Comparison of ENCODE assay signal across 14 mouse cellular contexts in the genomic region with DNA sequence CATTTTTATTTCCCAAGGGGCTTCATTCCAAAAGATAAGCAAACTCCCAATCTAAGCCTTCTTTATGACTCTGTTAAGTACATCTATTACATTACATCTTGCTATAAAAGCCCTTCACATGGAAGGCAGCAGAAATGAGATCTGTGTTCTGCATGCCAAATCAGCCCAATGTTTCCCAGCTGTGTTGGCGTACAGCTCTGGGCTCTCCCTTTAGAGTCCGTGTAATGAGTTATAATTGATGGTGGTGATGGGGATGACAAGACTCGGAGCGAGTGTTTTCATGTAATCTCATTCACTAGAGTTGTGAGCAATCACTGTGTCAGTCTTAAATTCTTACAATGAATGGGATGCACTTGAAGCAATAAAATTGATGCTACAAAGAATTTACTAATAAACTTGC. TPM values are rescaled to one million over a fixed set of nuclear protein-coding genes. Genes with fewer than 3 reads are reported as not detected.
DNase-seq lines count a peak whose midpoint lies in the region; ATAC-seq lines count a peak whose summit lies in the region.
"Had no signal": no experiment of that assay in that cellular context is flagged by ENCODE, and none has a peak within 500 bp of the region (broad histone marks: within the 10 kb centered on the region; RNA-seq: fewer than 3 reads in every experiment).

No protein-coding gene starts in this region.

- WGBS in hindbrain, embryonic 13.5 days, result 56% methylated on average over 4 of the region's 4 CpGs
- WGBS in hindbrain, embryonic 10.5 days, result 87% methylated on average over 4 of the region's 4 CpGs
- WGBS in neural tube, embryonic 12.5 days, result 49% methylated on average over 4 of the region's 4 CpGs
- 46% methylated on average over 4 of the region's 4 CpGs for WGBS in hindbrain, embryonic 14.5 days

- H3K27me3 ChIP-seq in hindbrain, embryonic 13.5 days, result no peaks in the 10 kb centered on the region
- no peaks in the 10 kb centered on the region for H3K27me3 ChIP-seq in hindbrain, embryonic 10.5 days (ENCODE audit: insufficient read depth, poor library complexity, severe bottlenecking)
- H3K27me3 ChIP-seq in neural tube, embryonic 12.5 days (replicated peaks), result no peaks in the 10 kb centered on the region
- no peaks in the 10 kb centered on the region for H3K27me3 ChIP-seq in hindbrain, embryonic 14.5 days (ENCODE audit: control insufficient read depth, insufficient read depth, low read length)
- H3K27me3 ChIP-seq: embryonic facial prominence, embryonic 13.5 days; liver, embryonic 15.5 days; midbrain, embryonic 13.5 days had no signal

- peak; percentile 73; the same call in 1 of the 2 replicates for ATAC-seq in hindbrain, embryonic 13.5 days (ENCODE audit: low FRiP score)
- peak; percentile 68; the same call in 1 of the 2 replicates for ATAC-seq in neural tube, embryonic 12.5 days (ENCODE audit: low FRiP score, low read depth)
- peak; percentile 57; the same call in 1 of the 2 replicates for ATAC-seq in hindbrain, embryonic 14.5 days (ENCODE audit: low FRiP score)
- ATAC-seq: midbrain, embryonic 13.5 days had no signal

- H3K9ac ChIP-seq in hindbrain, embryonic 13.5 days, result no peak overlapping the region
- H3K9ac ChIP-seq in neural tube, embryonic 12.5 days, result no peak overlapping the region
- no peak overlapping the region for H3K9ac ChIP-seq in hindbrain, embryonic 14.5 days
- H3K9ac ChIP-seq: embryonic facial prominence, embryonic 13.5 days; liver, embryonic 15.5 days; midbrain, embryonic 13.5 days had no signal

- H3K4me1 ChIP-seq in hindbrain, embryonic 13.5 days (replicated peaks), result no peaks in the 10 kb centered on the region
- no peaks in the 10 kb centered on the region for H3K4me1 ChIP-seq in hindbrain, embryonic 10.5 days (replicated peaks)
- no peaks in the 10 kb centered on the region for H3K4me1 ChIP-seq in neural tube, embryonic 12.5 days
- H3K4me1 ChIP-seq in hindbrain, embryonic 14.5 days (replicated peaks; ENCODE audit: control insufficient read depth, insufficient read depth, low read length), result no peaks in the 10 kb centered on the region
- H3K4me1 ChIP-seq: embryonic facial prominence, embryonic 13.5 days; liver, embryonic 15.5 days; midbrain, embryonic 13.5 days had no signal

- H3K27ac ChIP-seq in hindbrain, embryonic 13.5 days, result no peak overlapping the region
- H3K27ac ChIP-seq in hindbrain, embryonic 10.5 days, result no peak overlapping the region
- H3K27ac ChIP-seq in neural tube, embryonic 12.5 days, result no peak overlapping the region
- H3K27ac ChIP-seq in hindbrain, embryonic 14.5 days, result no peak overlapping the region
- H3K27ac ChIP-seq: embryonic facial prominence, embryonic 13.5 days; liver, embryonic 15.5 days; midbrain, embryonic 13.5 days had no signal

- no peaks in the 10 kb centered on the region for H3K36me3 ChIP-seq in hindbrain, embryonic 13.5 days
- H3K36me3 ChIP-seq in hindbrain, embryonic 10.5 days, result no peaks in the 10 kb centered on the region
- H3K36me3 ChIP-seq in neural tube, embryonic 12.5 days, result no peaks in the 10 kb centered on the region
- no peaks in the 10 kb centered on the region for H3K36me3 ChIP-seq in hindbrain, embryonic 14.5 days (replicated peaks; ENCODE audit: control insufficient read depth, insufficient read depth)
- H3K36me3 ChIP-seq: embryonic facial prominence, embryonic 13.5 days; G1E; liver, embryonic 15.5 days; midbrain, embryonic 13.5 days had no signal

- H3K4me2 ChIP-seq in hindbrain, embryonic 13.5 days, result no peak overlapping the region
- no peak overlapping the region for H3K4me2 ChIP-seq in neural tube, embryonic 12.5 days (replicated peaks)
- H3K4me2 ChIP-seq in hindbrain, embryonic 14.5 days (replicated peaks), result no peak overlapping the region
- H3K4me2 ChIP-seq: embryonic facial prominence, embryonic 13.5 days; liver, embryonic 15.5 days; midbrain, embryonic 13.5 days had no signal

- no peak overlapping the region for H3K4me3 ChIP-seq in hindbrain, embryonic 13.5 days
- no peak overlapping the region for H3K4me3 ChIP-seq in hindbrain, embryonic 10.5 days
- H3K4me3 ChIP-seq in neural tube, embryonic 12.5 days, result no peak overlapping the region
- no peak overlapping the region for H3K4me3 ChIP-seq in hindbrain, embryonic 14.5 days (replicated peaks; ENCODE audit: low read length)
- H3K4me3 ChIP-seq: embryonic facial prominence, embryonic 13.5 days; liver, embryonic 15.5 days; midbrain, embryonic 13.5 days had no signal

- DNase-seq in hindbrain, embryonic 10.5 days (ENCODE audit: low spot score), result no peak
- DNase-seq in neural tube, embryonic 10.5 days (ENCODE audit: extremely low spot score, low spot score), result no peak
- peak; percentile 38 for DNase-seq in hindbrain, embryonic 14.5 days (ENCODE audit: low spot score)
- no peak for DNase-seq in thymus, postnatal 25 days
- no peak for DNase-seq in ovary, postnatal 36 days (ENCODE audit: low spot score)
- DNase-seq: cerebellum, adult 9-10 months; kidney, postnatal 14 days; right cerebral cortex, adult 18-20 months had no signal

- H3K9me3 ChIP-seq in hindbrain, embryonic 13.5 days, result no peaks in the 10 kb centered on the region
- no peaks in the 10 kb centered on the region for H3K9me3 ChIP-seq in hindbrain, embryonic 10.5 days
- H3K9me3 ChIP-seq in neural tube, embryonic 12.5 days, result no peaks in the 10 kb centered on the region
- no peaks in the 10 kb centered on the region for H3K9me3 ChIP-seq in hindbrain, embryonic 14.5 days (ENCODE audit: control insufficient read depth, low read length)
- H3K9me3 ChIP-seq: embryonic facial prominence, embryonic 13.5 days; G1E; liver, embryonic 15.5 days; midbrain, embryonic 13.5 days had no signal

RNA-seq across cellular contexts. Expression of a gene that starts 49.9 kb away (rescaled TPM):
- 0.17 TPM in 1 of 2 replicates, not detected in the other for polyA plus RNA-seq in hindbrain, embryonic 13.5 days (2015; fragmentation: Nextera tagmentation; extraction: Ambion mirVana)
- 0.56 and 0.77 TPM in 2 replicates for polyA plus RNA-seq in hindbrain, embryonic 10.5 days (2016; fragmentation: Nextera tagmentation; extraction: Ambion mirVana)
- polyA plus RNA-seq in neural tube, embryonic 12.5 days (2016; fragmentation: Nextera tagmentation; extraction: Ambion mirVana), result 0.27 and 0.41 TPM in 2 replicates
- not detected in 2 replicates for polyA plus RNA-seq in hindbrain, embryonic 14.5 days (2014; fragmentation: Nextera tagmentation; extraction: Ambion mirVana)
- polyA plus RNA-seq: G1E; liver, embryonic 15.5 days; midbrain, embryonic 13.5 days had no signal
